Mouse (Mus musculus): ENCODE data around the gene Nt5e. TPM values are rescaled to one million over a fixed set of nuclear protein-coding genes. Genes with fewer than 3 reads are reported as not detected.

Nt5e gene
- polyA plus RNA-seq, 1 experiment = 1.3 TPM

GRCm38 (mm10) chr9:88335839-88336238, 8.8 kb downstream of the Nt5e start:
- TF ChIP-seq TCF12 (IDR thresholded peaks at IDR 0.05; ENCODE audit: insufficient read depth, poor library complexity, severe bottlenecking) (peak; percentile 6), CEBPB (IDR thresholded peaks at IDR 0.05; ENCODE audit: insufficient read depth, poor library complexity, severe bottlenecking) (no peak), MYOG (IDR thresholded peaks at IDR 0.05; ENCODE audit: control insufficient read depth in 1 of 3, insufficient read depth in 1 of 3, insufficient read length in 2 of 3, low read depth in 2 of 3) (peak in 1 of 3 experiments; percentile 39)
- no peaks in the 10 kb centered on the region for H3K36me3 ChIP-seq (ENCODE audit: control insufficient read depth, insufficient read depth)

GRCm38 (mm10) chr9:88340819-88341218, 13.8 kb downstream of the Nt5e start:
- Histone ChIP-seq H3K36me3 (ENCODE audit: control insufficient read depth, insufficient read depth) (no peaks in the 10 kb centered on the region), H3K4me2 (ENCODE audit: low read depth) (no peak overlapping the region), H3ac (ENCODE audit: control insufficient read depth, insufficient read length) (no peak overlapping the region), H3K27me3 (ENCODE audit: control insufficient read depth, insufficient read depth, insufficient read length) (no peaks in the 10 kb centered on the region), H3K4me3 (no peak overlapping the region), H3K79me2 (ENCODE audit: control insufficient read depth, insufficient read depth) (no peaks in the 10 kb centered on the region)
- no peak for TF ChIP-seq TCF3 (IDR thresholded peaks at IDR 0.05; ENCODE audit: insufficient read length, low read depth)

More at GRCm38 (mm10) chr9:88335839-88336238, 8.8 kb downstream of the Nt5e start:
- H3K27me3 ChIP-seq (ENCODE audit: control insufficient read depth, insufficient read depth, insufficient read length) = no peaks in the 10 kb centered on the region
- H3K4me2 ChIP-seq (ENCODE audit: low read depth) = no peak overlapping the region
- H3K79me2 ChIP-seq (ENCODE audit: control insufficient read depth, insufficient read depth) = no peaks in the 10 kb centered on the region
- no peak overlapping the region for H3ac ChIP-seq (ENCODE audit: control insufficient read depth, insufficient read length)
- no peak overlapping the region for H3K4me3 ChIP-seq

- no peaks in the 10 kb centered on the region for H3K27me3 ChIP-seq (ENCODE audit: control insufficient read depth, insufficient read depth, insufficient read length)
- no peak overlapping the region for H3ac ChIP-seq (ENCODE audit: control insufficient read depth, insufficient read length)
- H3K4me2 ChIP-seq (ENCODE audit: low read depth) = no peak overlapping the region
- H3K36me3 ChIP-seq (ENCODE audit: control insufficient read depth, insufficient read depth) = no peaks in the 10 kb centered on the region
- TF ChIP-seq MAX (IDR thresholded peaks at IDR 0.05; ENCODE audit: low read depth) (no peak), E2F4 (IDR thresholded peaks at IDR 0.05; ENCODE audit: insufficient read depth) (no peak), MYOD1 (IDR thresholded peaks at IDR 0.05; ENCODE audit: control insufficient read depth in 1 of 3, insufficient read length in 2 of 3, low read depth in 2 of 3) (no peak)
- H3K79me2 ChIP-seq (ENCODE audit: control insufficient read depth, insufficient read depth) = no peaks in the 10 kb centered on the region
- no peak overlapping the region for H3K4me3 ChIP-seq
Measured at GRCm38 (mm10) chr9:88342241-88342640, 15.2 kb downstream of the Nt5e start.

- Histone ChIP-seq H3K4me3 (no peak overlapping the region), H3K4me2 (ENCODE audit: low read depth) (peak overlapping the region; percentile 12), H3K79me2 (ENCODE audit: control insufficient read depth, insufficient read depth) (no peaks in the 10 kb centered on the region), H3ac (ENCODE audit: control insufficient read depth, insufficient read length) (no peak overlapping the region), H3K27me3 (ENCODE audit: control insufficient read depth, insufficient read depth, insufficient read length) (no peaks in the 10 kb centered on the region), H3K36me3 (ENCODE audit: control insufficient read depth, insufficient read depth) (no peaks in the 10 kb centered on the region)
- no peak for TF ChIP-seq CEBPB (IDR thresholded peaks at IDR 0.05; ENCODE audit: insufficient read depth, poor library complexity, severe bottlenecking)
- no peak for TF ChIP-seq SRF (IDR thresholded peaks at IDR 0.05; ENCODE audit: control insufficient read depth, insufficient read length, low read depth)
- no peak for TF ChIP-seq TCF3 (IDR thresholded peaks at IDR 0.05; ENCODE audit: insufficient read length, low read depth)
- TF ChIP-seq POLR2A (IDR thresholded peaks at IDR 0.05; ENCODE audit: insufficient read length, low read depth) = no peak
- TF ChIP-seq POLR2AphosphoS2 (IDR thresholded peaks at IDR 0.05; ENCODE audit: insufficient read length, low read depth) = no peak
- no peak for TF ChIP-seq E2F4 (IDR thresholded peaks at IDR 0.05; ENCODE audit: insufficient read depth)
- TF ChIP-seq MYOG (IDR thresholded peaks at IDR 0.05; ENCODE audit: control insufficient read depth in 1 of 3, insufficient read depth in 1 of 3, insufficient read length in 2 of 3, low read depth in 2 of 3) = no peak
- no peak for TF ChIP-seq REST (IDR thresholded peaks at IDR 0.05; ENCODE audit: insufficient read depth, insufficient read length)
- TF ChIP-seq MYOD1 (IDR thresholded peaks at IDR 0.05; ENCODE audit: control insufficient read depth in 1 of 3, insufficient read length in 2 of 3, low read depth in 2 of 3) = no peak
- no peak for TF ChIP-seq MAX (IDR thresholded peaks at IDR 0.05; ENCODE audit: low read depth)
- TF ChIP-seq TCF12 (IDR thresholded peaks at IDR 0.05; ENCODE audit: insufficient read depth, poor library complexity, severe bottlenecking) = no peak
- no peak for TF ChIP-seq USF1 (IDR thresholded peaks at IDR 0.05; ENCODE audit: low read depth)
Measured at GRCm38 (mm10) chr9:88342701-88343100, 15.7 kb downstream of the Nt5e start.

GRCm38 (mm10) chr9:88344424-88344823, 17.4 kb downstream of the Nt5e start:
- H3K27me3 ChIP-seq (ENCODE audit: control insufficient read depth, insufficient read depth, insufficient read length) = no peaks in the 10 kb centered on the region
- H3ac ChIP-seq (ENCODE audit: control insufficient read depth, insufficient read length) = no peak overlapping the region
- H3K4me3 ChIP-seq = no peak overlapping the region
- H3K4me2 ChIP-seq (ENCODE audit: low read depth) = no peak overlapping the region
- no peaks in the 10 kb centered on the region for H3K36me3 ChIP-seq (ENCODE audit: control insufficient read depth, insufficient read depth)
- TF ChIP-seq TCF12 (IDR thresholded peaks at IDR 0.05; ENCODE audit: insufficient read depth, poor library complexity, severe bottlenecking) = no peak
- TF ChIP-seq USF1 (IDR thresholded peaks at IDR 0.05; ENCODE audit: low read depth) = no peak
- TF ChIP-seq TCF3 (IDR thresholded peaks at IDR 0.05; ENCODE audit: insufficient read length, low read depth) = no peak
- TF ChIP-seq REST (IDR thresholded peaks at IDR 0.05; ENCODE audit: insufficient read depth, insufficient read length) = no peak
- no peak for TF ChIP-seq E2F4 (IDR thresholded peaks at IDR 0.05; ENCODE audit: insufficient read depth)
- TF ChIP-seq MAX (IDR thresholded peaks at IDR 0.05; ENCODE audit: low read depth) = no peak
- no peak for TF ChIP-seq POLR2A (IDR thresholded peaks at IDR 0.05; ENCODE audit: insufficient read length, low read depth)
- no peak for TF ChIP-seq CEBPB (IDR thresholded peaks at IDR 0.05; ENCODE audit: insufficient read depth, poor library complexity, severe bottlenecking)
- TF ChIP-seq MYOG (IDR thresholded peaks at IDR 0.05; ENCODE audit: control insufficient read depth in 1 of 3, insufficient read depth in 1 of 3, insufficient read length in 2 of 3, low read depth in 2 of 3) = no peak
- TF ChIP-seq MYOD1 (IDR thresholded peaks at IDR 0.05; ENCODE audit: control insufficient read depth in 1 of 3, insufficient read length in 2 of 3, low read depth in 2 of 3) = no peak
- H3K79me2 ChIP-seq (ENCODE audit: control insufficient read depth, insufficient read depth) = no peaks in the 10 kb centered on the region

GRCm38 (mm10) chr9:88346857-88347256, 19.9 kb downstream of the Nt5e start:
- Histone ChIP-seq H3K27me3 (ENCODE audit: control insufficient read depth, insufficient read depth, insufficient read length) (no peaks in the 10 kb centered on the region), H3K4me2 (ENCODE audit: low read depth) (no peak overlapping the region), H3K36me3 (ENCODE audit: control insufficient read depth, insufficient read depth) (no peaks in the 10 kb centered on the region), H3K4me3 (no peak overlapping the region), H3ac (ENCODE audit: control insufficient read depth, insufficient read length) (no peak overlapping the region), H3K79me2 (ENCODE audit: control insufficient read depth, insufficient read depth) (no peaks in the 10 kb centered on the region)
- TF ChIP-seq TCF12 (IDR thresholded peaks at IDR 0.05; ENCODE audit: insufficient read depth, poor library complexity, severe bottlenecking) (no peak), USF1 (IDR thresholded peaks at IDR 0.05; ENCODE audit: low read depth) (no peak), E2F4 (IDR thresholded peaks at IDR 0.05; ENCODE audit: insufficient read depth) (no peak), MYOG (IDR thresholded peaks at IDR 0.05; ENCODE audit: control insufficient read depth in 1 of 3, insufficient read depth in 1 of 3, insufficient read length in 2 of 3, low read depth in 2 of 3) (no peak), POLR2A (IDR thresholded peaks at IDR 0.05; ENCODE audit: insufficient read length, low read depth) (no peak), POLR2AphosphoS2 (IDR thresholded peaks at IDR 0.05; ENCODE audit: insufficient read length, low read depth) (no peak), MYOD1 (IDR thresholded peaks at IDR 0.05; ENCODE audit: control insufficient read depth in 1 of 3, insufficient read length in 2 of 3, low read depth in 2 of 3) (no peak), MAX (IDR thresholded peaks at IDR 0.05; ENCODE audit: low read depth) (no peak), REST (IDR thresholded peaks at IDR 0.05; ENCODE audit: insufficient read depth, insufficient read length) (no peak), TCF3 (IDR thresholded peaks at IDR 0.05; ENCODE audit: insufficient read length, low read depth) (no peak), SRF (IDR thresholded peaks at IDR 0.05; ENCODE audit: control insufficient read depth, insufficient read length, low read depth) (no peak), CEBPB (IDR thresholded peaks at IDR 0.05; ENCODE audit: insufficient read depth, poor library complexity, severe bottlenecking) (no peak)
